Mouse (Mus musculus) hematopoietic stem cell, adult 5-6 weeks (primary cell): ENCODE measurements around the gene Rab31. TPM values are rescaled to one million over a fixed set of nuclear protein-coding genes. Genes with fewer than 3 reads are reported as not detected.

Experiments
- ATAC-seq, 2 experiments: fragments of 125-278 bp in 1 of 2; replicated peaks in 1 of 2; 2 replicates each; pipeline ENCODE4 v1.8.0; 2016 to 2017; ENCODE audit warnings: inconsistent platforms in 2 of 2, mild to moderate bottlenecking in 2 of 2, moderate number of reproducible peaks in 2 of 2, low read depth in 1 of 2, moderate TSS enrichment in 1 of 2; ENCODE audit not compliant: low FRiP score in 2 of 2, poor library complexity in 2 of 2, severe bottlenecking in 2 of 2, insufficient read depth in 1 of 2, low TSS enrichment in 1 of 2
- total RNA-seq: library from RNA; stranded (forward); fragments of 172-1452, 232-1000 nt; gene quantifications from 2 replicates; pipeline ENCODE4 v1.2.3, GENCODE M21; 2017

Rab31 gene
- total RNA-seq, 1 experiment from 2014 or later = 67.1 TPM

- no peak for ATAC-seq
Observed at GRCm38 (mm10) chr17:65696939-65697338, 75.6 kb downstream of the Rab31 start.

GRCm38 (mm10) chr17:65692276-65692675, 80.3 kb downstream of the Rab31 start:
- ATAC-seq = no peak

- no peak for ATAC-seq
Observed at GRCm38 (mm10) chr17:65683731-65684130, 88.8 kb downstream of the Rab31 start.

GRCm38 (mm10) chr17:65683316-65683715, 89.2 kb downstream of the Rab31 start:
- no peak for ATAC-seq

- ATAC-seq = no peak
Observed at GRCm38 (mm10) chr17:65682071-65682680, 90.4 kb downstream of the Rab31 start.

- ATAC-seq = no peak
Observed at GRCm38 (mm10) chr17:65681516-65681915, 91.0 kb downstream of the Rab31 start.

GRCm38 (mm10) chr17:65680801-65681412, 91.6 kb downstream of the Rab31 start:
- ATAC-seq = no peak

GRCm38 (mm10) chr17:65679806-65680446, 92.6 kb downstream of the Rab31 start:
- ATAC-seq = peak in 1 of 2 experiments; percentile 32; a peak in 1 of 4 replicates

GRCm38 (mm10) chr17:65677742-65678141, 94.8 kb downstream of the Rab31 start:
- no peak for ATAC-seq

- ATAC-seq = no peak
Observed at GRCm38 (mm10) chr17:65676536-65676935, 96.0 kb downstream of the Rab31 start.

- ATAC-seq = no peak
Observed at GRCm38 (mm10) chr17:65675985-65676384, 96.6 kb downstream of the Rab31 start.

GRCm38 (mm10) chr17:65674710-65675171, 97.8 kb downstream of the Rab31 start:
- ATAC-seq = peak; percentile 84 to 92

- ATAC-seq = no peak
Observed at GRCm38 (mm10) chr17:65672926-65673325, 99.6 kb downstream of the Rab31 start.

- ATAC-seq = no peak
Observed at GRCm38 (mm10) chr17:65669061-65669460, 103.5 kb downstream of the Rab31 start.

- ATAC-seq = no peak
Observed at GRCm38 (mm10) chr17:65667792-65668191, 104.8 kb downstream of the Rab31 start.

GRCm38 (mm10) chr17:65666388-65667161, 106.0 kb downstream of the Rab31 start:
- no peak for ATAC-seq

- ATAC-seq = no peak
Observed at GRCm38 (mm10) chr17:65665786-65666387, 106.7 kb downstream of the Rab31 start.
